Mouse (Mus musculus) midbrain, postnatal 0 days (tissue): ENCODE measurements at regions not wholly inside any gene's neighbourhood (a gene's known extent, or its start where the extent isn't known, plus 50 kb on each side); places are given as distances from the start of the nearest gene placed in this dataset.

ENCODE experiments used
- ATAC-seq: fragments of 200-750 bp; cut with Nextera tagmentation; 2 replicates; pipeline ENCODE4 v1.8.0; 2017; ENCODE audit warnings: moderate number of reproducible peaks, mild to moderate bottlenecking, moderate TSS enrichment, moderate library complexity; ENCODE audit not compliant: low FRiP score
- DNase-seq: peaks from one replicate; pipeline ENCODE4 v3.0.0-alpha.2; 2015; ENCODE audit warnings: low spot score
- H3K27ac ChIP-seq: fragments of 300-500 bp; sonication (generic); 2 replicates; pipeline ENCODE4 v1.5.1; 2014; ENCODE audit warnings: low read depth, mild to moderate bottlenecking, low read length, mixed read lengths
- H3K27me3 ChIP-seq: fragments of 300-500 bp; sonication (generic); 2 replicates; pipeline ENCODE4 v1.6.1; 2014; ENCODE audit warnings: low read length, control low read depth, mixed read lengths; ENCODE audit not compliant: insufficient read depth
- H3K36me3 ChIP-seq: fragments of 300-500 bp; sonication (generic); 2 replicates; pipeline ENCODE4 v1.6.1; 2014; ENCODE audit warnings: low read length, control low read depth, mixed read lengths; ENCODE audit not compliant: insufficient read depth
- H3K4me1 ChIP-seq: fragments of 300-500 bp; sonication (generic); 2 replicates; pipeline ENCODE4 v1.6.1; 2014; ENCODE audit warnings: mild to moderate bottlenecking, control low read depth, antibody characterized with exemption, low read length, mixed read lengths; ENCODE audit not compliant: insufficient read depth
- H3K4me2 ChIP-seq: fragments of 300-500 bp; sonication (generic); 2 replicates; pipeline ENCODE4 v1.6.1; 2014; ENCODE audit warnings: low read depth, mild to moderate bottlenecking, low read length, mixed read lengths; ENCODE audit not compliant: poor library complexity, severe bottlenecking
- H3K4me3 ChIP-seq: fragments of 300-500 bp; sonication (generic); 2 replicates; pipeline ENCODE4 v1.5.1; 2014; ENCODE audit warnings: low read depth, mild to moderate bottlenecking, low read length, moderate library complexity
- H3K9ac ChIP-seq: fragments of 300-500 bp; sonication (generic); replicated peaks from 2 replicates; pipeline ENCODE4 v1.6.1; 2014; ENCODE audit warnings: mild to moderate bottlenecking, low read length, moderate library complexity, mixed read lengths; ENCODE audit not compliant: poor library complexity, severe bottlenecking
- H3K9me3 ChIP-seq: fragments of 300-500 bp; sonication (generic); 2 replicates; pipeline ENCODE4 v1.6.1; 2016; ENCODE audit warnings: low read length, control low read depth
- CTCF ChIP-seq: IDR thresholded peaks from 2 replicates; pipeline ENCODE4 v1.5.1; 2016; ENCODE audit warnings: antibody characterized with exemption, mild to moderate bottlenecking
- WGBS: fragments of 180-500 bp; shearing (Covaris S2); extraction: QIAGEN DNeasy Blood & Tissue Kit; methylation state at CpG from one replicate; pipeline ENCODE4 v1.1.7; 2014; 5-methylcytosine and 5-hydroxymethylcytosine counted together

DNA sequence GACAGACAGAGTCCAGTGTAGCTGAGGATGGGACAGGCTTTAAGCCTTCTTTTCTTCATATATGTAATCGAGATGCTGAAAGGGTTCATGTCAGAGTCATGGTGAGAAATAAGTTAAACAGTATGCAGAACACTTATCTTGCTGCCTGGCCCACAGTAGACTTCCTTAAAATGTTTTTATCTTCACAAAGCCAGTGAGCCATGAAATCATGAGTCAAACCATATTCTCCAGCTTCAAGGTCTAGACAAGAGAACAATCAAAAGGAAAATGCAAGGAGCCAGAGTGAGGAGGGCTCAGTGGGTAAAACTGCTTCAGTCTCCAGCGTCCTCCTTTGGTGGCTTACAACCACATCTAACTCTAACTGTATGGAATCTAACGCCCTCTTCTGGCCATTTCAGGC is 103.7 kb upstream of the Onecut1 start:
- DNase-seq: no peak
- Histone ChIP-seq H3K27ac (no peak overlapping the region), H3K4me3 (no peak overlapping the region), H3K4me2 (no peak overlapping the region), H3K4me1 (no peaks in the 10 kb centered on the region), H3K9ac (no peak overlapping the region), H3K27me3 (no peaks in the 10 kb centered on the region), H3K9me3 (no peaks in the 10 kb centered on the region), H3K36me3 (no peaks in the 10 kb centered on the region)
- TF ChIP-seq CTCF: peak; percentile 19; the same call in 1 of the 2 replicates
- ATAC-seq: no peak
- WGBS: 76% methylated on average over 3 of the region's 3 CpGs

DNA sequence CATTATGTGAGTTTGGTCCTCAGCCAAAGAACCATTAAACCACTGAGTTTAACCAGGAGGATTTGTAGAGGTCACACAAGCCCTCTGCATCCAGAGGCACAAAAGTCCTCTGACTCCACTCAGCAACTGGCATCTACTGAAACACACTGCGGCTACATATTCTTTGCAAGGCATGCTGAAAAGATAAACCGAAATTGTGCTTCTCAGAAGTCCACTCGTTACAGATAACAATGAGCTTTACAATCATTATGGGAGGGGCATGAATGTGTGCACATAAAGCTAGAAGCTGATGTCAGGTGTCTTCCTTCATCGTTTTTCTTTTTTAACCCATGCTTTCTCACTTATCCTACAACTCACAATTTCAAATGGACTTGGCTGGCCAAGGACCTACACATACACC is 102.8 kb upstream of the Onecut1 start:
- WGBS: 92% methylated on average over 4 of the region's 4 CpGs
- no peak overlapping the region for H3K4me3 ChIP-seq
- ATAC-seq: no peak

DNA sequence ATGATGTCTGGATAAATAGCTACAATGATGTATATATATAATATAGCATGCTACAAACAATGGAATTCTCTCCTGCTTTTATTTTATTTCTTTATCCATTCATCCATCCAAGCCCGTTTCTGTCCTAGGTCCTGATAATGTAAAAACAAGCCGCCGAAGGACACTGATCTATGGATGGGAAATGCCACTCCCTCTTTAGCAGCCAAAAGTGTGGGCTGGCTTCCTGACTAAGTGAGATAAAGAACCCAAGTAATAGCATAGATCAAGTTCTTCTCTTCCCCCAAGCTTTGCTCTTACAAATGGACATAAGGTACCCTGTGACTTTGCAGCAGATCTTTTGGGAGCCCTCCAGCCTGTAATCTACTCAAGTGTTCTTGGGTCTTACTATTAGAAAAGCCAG is 81.3 kb upstream of the Onecut1 start:
- Histone ChIP-seq H3K4me3 (no peak overlapping the region), H3K9me3 (no peaks in the 10 kb centered on the region), H3K36me3 (no peaks in the 10 kb centered on the region), H3K4me2 (no peak overlapping the region), H3K27me3 (no peaks in the 10 kb centered on the region), H3K4me1 (no peaks in the 10 kb centered on the region), H3K9ac (no peak overlapping the region), H3K27ac (no peak overlapping the region)
- no peak for ATAC-seq
- TF ChIP-seq CTCF: no peak
- 83% methylated on average over 3 of the region's 3 CpGs for WGBS
- no peak for DNase-seq

More for the DNA sequence above, 102.8 kb upstream of the Onecut1 start:
- no peak overlapping the region for H3K9ac ChIP-seq
- TF ChIP-seq CTCF: no peak
- H3K27me3 ChIP-seq: no peaks in the 10 kb centered on the region
- no peaks in the 10 kb centered on the region for H3K36me3 ChIP-seq
- DNase-seq: no peak
- H3K4me1 ChIP-seq: no peaks in the 10 kb centered on the region
- H3K27ac ChIP-seq: no peak overlapping the region
- no peak overlapping the region for H3K4me2 ChIP-seq
- H3K9me3 ChIP-seq: no peaks in the 10 kb centered on the region

DNA sequence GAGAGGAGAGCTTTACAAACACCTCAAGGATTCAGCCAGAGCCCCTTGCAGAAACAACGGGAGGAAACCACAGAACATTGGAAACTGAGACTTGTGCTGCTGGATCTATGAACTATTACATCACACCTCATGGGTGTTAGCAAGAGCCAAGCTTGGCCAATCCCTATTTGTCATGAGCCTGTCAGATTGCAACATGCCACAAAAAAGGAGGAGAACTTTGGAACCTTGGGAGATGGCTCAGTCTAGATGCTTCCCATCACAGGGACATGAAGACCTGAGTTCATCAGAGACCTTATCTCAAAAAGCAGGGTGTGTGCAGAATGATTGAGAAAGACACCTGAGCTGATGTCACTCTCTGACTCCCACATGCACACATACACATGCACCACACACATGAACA is 68.3 kb upstream of the Onecut1 start:
- H3K9me3 ChIP-seq: no peaks in the 10 kb centered on the region
- no peak overlapping the region for H3K27ac ChIP-seq
- TF ChIP-seq CTCF: no peak
- no peaks in the 10 kb centered on the region for H3K36me3 ChIP-seq
- no peaks in the 10 kb centered on the region for H3K4me1 ChIP-seq
- DNase-seq (no peak), ATAC-seq (no peak)
- WGBS: 96% methylated on average over 1 of the region's 1 CpGs
- no peak overlapping the region for H3K4me3 ChIP-seq
- H3K27me3 ChIP-seq: no peaks in the 10 kb centered on the region
- no peak overlapping the region for H3K9ac ChIP-seq
- H3K4me2 ChIP-seq: no peak overlapping the region

DNA sequence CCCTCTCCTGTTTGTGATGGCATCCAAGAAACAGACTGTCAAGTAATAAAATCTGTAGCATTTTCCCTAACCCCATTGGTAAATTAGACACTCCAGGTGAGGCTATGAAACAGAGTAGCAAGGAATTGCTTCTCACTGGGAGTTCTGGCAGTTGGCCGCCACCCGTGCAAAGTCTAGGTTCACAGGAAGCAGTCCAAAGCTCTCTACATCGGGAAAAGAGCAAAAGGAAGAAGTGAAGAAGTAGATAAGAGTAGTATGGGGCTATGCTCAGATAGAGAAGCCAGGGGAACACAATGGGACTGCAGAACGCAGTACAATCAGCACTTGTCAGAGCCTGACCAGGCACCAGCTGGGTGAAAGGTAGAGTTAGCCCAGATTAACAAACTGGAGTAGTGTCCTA is 65.7 kb upstream of the Onecut1 start:
- H3K4me2 ChIP-seq: no peak overlapping the region
- H3K4me1 ChIP-seq: no peaks in the 10 kb centered on the region
- TF ChIP-seq CTCF: no peak
- 79% methylated on average over 4 of the region's 4 CpGs for WGBS
- H3K4me3 ChIP-seq: no peak overlapping the region
- DNase-seq (no peak), ATAC-seq (no peak)
- no peaks in the 10 kb centered on the region for H3K27me3 ChIP-seq
- no peak overlapping the region for H3K27ac ChIP-seq
- H3K36me3 ChIP-seq: no peaks in the 10 kb centered on the region
- no peak overlapping the region for H3K9ac ChIP-seq
- no peaks in the 10 kb centered on the region for H3K9me3 ChIP-seq

DNA sequence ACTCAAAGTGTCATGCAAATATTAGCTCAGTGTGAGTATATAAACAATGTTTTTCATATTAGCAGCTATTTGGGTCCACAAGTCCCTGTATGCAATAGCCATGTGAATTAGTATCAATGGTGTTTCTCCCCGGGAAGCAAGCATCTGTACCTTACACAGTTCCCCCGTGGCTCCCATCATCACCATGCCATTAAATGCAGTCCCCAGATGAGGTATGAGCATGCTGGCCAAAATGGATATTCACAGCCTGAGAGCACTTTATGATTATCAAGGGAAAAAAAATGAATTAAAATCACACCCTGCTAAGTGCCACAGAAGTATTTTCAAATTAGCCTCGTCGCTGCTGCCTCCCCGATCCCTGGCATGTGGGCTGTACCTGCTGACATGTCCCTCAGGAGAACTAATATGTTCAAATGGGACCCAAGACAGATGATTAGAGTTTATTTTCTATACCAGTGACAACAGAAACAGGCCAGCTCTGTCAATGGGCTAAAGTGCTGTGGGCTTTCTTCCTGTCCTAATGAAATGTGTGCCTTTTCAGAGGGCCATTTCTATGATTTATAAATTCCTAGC is 64.4 kb upstream of the Onecut1 start:
- Histone ChIP-seq H3K4me3 (no peak overlapping the region), H3K9me3 (no peaks in the 10 kb centered on the region), H3K4me1 (no peaks in the 10 kb centered on the region), H3K36me3 (no peaks in the 10 kb centered on the region), H3K9ac (no peak overlapping the region), H3K4me2 (no peak overlapping the region), H3K27me3 (no peaks in the 10 kb centered on the region), H3K27ac (no peak overlapping the region)
- TF ChIP-seq CTCF: no peak
- 67% methylated on average over 5 of the region's 5 CpGs for WGBS
- no peak for ATAC-seq
- no peak for DNase-seq
